Mouse (Mus musculus) gastrocnemius, postnatal 4 days (tissue): ENCODE measurements around the gene Slc25a17. TPM values are rescaled to one million over a fixed set of nuclear protein-coding genes. Genes with fewer than 3 reads are reported as not detected.

ENCODE experiments used
- DNase-seq, 2 experiments: peaks; one replicate each; pipeline ENCODE4 v3.0.0; 2021 to 2022; ENCODE audit warnings: low spot score in 2 of 2, mixed read lengths in 2 of 2
- long read RNA-seq, 2 experiments: library from polyadenylated mRNA; stranded (forward); transcript quantifications; one replicate each; pipeline ENCODE4 v2.0.0; 2021
- total RNA-seq, 2 experiments: library from RNA; stranded (reverse); gene quantifications; 2 replicates each; pipeline ENCODE4 v1.2.3; 2021

The Slc25a17 gene
- total RNA-seq, result 10 to 100 TPM; 30.8 to 33.4 TPM
- long read RNA-seq, experiment 1, transcript Slc25a17-201 (9 exons, 1,724 nt), result major isoform, 38 of 43 reads
- long read RNA-seq, experiment 1, partial matches to known transcripts, result 1 of 43 reads
- long read RNA-seq, experiment 1, other reads (novel, unspliced or antisense), result 4 of 43 reads
- long read RNA-seq, experiment 2, transcript Slc25a17-201 (9 exons, 1,724 nt), result major isoform, 31 of 38 reads
- long read RNA-seq, experiment 2, partial matches to known transcripts, result 0 of 38 reads
- long read RNA-seq, experiment 2, other reads (novel, unspliced or antisense), result 7 of 38 reads

DNA sequence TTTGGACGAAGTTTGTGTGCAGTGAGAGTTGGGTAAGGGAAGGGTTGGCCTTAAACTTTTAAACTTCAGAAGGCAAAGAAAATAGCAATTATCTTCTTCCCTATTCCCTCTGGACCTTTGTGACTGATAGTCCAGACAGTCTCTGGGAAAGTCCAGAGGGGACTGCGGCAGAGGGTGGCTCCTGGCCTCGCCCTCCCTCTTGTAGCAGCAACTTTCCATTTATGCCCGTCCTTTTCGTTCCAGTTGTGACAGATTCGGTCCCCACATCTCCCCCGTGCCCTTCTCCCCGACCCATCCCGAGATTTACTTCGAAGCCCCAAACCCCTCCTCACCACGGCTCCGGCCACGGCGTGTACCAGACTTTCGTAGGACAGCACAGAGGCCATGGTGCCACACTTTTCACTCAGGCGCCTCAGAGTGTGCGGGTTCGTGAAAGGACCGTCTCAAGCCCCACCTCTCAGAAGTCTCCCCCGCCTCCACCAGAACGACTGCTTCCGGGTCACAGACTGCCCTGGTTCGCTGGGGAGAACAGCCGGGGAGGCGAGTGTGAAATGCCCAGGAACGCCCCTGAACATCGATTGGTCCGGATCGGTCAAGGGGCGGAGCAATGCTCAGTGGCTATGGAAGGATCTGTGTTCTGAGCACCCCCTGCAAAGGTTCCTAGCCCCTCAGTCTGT lies at the start of gene Slc25a17:
Gene Slc25a17 (minus strand): TSS at position 468 of the 677 bp plus-strand sequence.
- peak; percentile 90 to 97 for DNase-seq

DNA sequence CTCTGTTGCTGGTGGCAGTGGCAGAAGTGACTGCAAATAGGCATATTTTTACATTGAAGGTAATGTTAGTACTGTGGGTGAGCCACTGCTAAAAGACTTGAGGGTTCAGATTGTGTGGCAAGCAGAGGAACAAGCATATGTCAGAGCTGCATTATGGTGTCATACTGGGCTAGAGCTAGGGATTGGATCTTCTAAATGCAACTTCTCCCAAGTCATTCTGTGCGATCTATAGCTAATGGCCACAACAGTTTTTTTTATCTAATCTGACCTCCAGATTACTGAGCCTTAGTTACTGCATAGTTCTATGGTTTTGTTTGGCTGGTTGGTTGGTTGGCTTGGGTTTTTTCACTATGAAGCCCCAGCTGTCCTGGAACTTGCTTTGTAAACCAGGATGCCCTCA lies 47.6 kb upstream of the Slc25a17 start, which contains the start of gene Dnajb7:
Gene Dnajb7 (minus strand): TSS at position 101 of the 400 bp plus-strand sequence.
- no peak for DNase-seq

DNA sequence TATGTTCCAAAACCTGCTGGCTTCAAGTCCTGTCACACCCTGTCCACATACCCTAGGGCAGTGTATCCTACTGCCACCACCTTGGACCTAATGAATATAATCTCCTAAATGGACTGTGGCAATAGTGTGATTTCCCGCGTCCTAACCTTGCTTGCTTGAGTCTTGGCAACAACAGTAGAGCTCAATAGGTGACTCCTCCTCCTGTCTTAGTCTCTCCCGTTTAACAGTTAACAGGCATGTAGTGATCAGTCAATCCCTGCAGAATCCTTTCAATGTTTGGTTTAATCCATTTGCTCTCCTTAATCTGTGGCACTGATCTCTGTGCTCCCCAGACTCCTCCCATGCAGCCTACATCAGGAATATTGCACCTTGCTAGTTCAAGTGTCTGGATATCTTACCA lies 44.4 kb upstream of the Slc25a17 start:
- DNase-seq, result no peak

DNA sequence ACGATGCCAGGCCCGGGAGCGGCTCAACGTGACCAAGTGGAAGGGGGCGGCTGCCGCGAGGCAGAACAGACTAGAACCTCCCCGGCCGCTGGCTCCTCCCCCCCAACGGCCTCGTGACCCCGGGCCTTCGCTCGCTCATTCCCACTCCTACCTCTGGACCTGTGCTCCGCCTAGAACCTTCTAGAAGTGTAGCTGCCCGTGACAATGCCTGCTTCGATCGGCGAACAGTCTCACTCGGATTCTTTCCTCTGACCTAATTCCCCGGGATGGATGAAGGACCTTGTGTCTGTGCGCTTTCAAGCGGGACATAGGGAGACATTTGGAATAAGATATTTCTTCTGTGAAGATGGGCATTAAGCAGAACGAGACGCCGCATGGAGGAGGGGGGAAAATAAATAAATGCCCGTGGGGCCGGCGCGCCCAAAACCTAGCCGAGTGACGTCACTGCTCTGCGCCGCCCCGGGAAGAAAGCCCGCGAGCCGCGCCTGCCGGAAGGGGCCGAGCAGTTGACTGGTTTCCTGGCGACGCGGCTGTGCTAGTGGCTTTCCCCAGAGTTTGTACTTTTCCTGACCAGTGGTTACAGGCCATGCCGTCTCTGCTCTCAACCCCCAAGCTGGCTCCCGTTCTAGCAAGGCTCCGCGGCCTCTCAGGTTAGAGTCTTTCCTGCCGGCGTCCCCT lies 39.2 kb upstream of the Slc25a17 start, which contains the start of the genes St13 and Xpnpep3:
Gene St13 (minus strand): TSS at position 440 of the 678 bp plus-strand sequence.
Gene Xpnpep3 (plus strand): TSS at position 501 of the 678 bp plus-strand sequence.
- DNase-seq, result peak; percentile 95 to 98

DNA sequence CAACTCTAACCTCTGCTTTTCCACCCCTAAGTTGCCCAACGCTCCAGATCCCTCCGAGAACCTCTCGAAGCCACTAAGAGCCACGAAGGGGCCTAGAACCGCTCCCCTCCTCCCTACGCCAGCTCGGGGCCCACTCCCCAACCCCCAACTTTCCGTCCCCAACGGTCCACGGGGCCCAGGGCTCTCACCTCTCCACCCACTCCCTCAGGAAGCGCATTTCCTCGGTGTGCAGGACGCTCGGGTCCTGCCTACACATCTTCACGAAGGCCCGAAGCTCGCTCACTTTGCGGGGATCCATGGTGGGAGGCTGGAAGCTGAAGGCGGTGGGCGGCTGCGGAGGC lies 38.7 kb upstream of the Slc25a17 start:
- no peak for DNase-seq

DNA sequence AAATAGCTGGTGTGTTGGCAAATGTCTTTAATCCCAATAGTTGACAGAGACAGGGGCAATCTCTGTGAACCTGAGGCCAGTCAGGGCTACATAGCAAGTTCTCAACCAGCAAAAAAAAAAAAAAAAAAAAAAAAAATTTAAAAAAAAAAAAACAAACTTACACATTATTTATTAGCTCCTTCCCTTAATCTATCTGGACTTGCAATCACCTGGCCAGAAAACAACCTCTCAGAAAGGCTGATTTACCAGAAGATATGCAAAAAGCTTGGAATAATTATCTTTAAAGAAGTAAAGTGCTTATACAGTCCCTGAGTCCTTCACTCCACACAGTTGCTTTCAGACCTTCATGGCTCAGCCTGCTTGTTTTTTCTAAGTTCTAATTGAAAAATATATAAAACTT lies 37.6 kb upstream of the Slc25a17 start:
- DNase-seq, result no peak

DNA sequence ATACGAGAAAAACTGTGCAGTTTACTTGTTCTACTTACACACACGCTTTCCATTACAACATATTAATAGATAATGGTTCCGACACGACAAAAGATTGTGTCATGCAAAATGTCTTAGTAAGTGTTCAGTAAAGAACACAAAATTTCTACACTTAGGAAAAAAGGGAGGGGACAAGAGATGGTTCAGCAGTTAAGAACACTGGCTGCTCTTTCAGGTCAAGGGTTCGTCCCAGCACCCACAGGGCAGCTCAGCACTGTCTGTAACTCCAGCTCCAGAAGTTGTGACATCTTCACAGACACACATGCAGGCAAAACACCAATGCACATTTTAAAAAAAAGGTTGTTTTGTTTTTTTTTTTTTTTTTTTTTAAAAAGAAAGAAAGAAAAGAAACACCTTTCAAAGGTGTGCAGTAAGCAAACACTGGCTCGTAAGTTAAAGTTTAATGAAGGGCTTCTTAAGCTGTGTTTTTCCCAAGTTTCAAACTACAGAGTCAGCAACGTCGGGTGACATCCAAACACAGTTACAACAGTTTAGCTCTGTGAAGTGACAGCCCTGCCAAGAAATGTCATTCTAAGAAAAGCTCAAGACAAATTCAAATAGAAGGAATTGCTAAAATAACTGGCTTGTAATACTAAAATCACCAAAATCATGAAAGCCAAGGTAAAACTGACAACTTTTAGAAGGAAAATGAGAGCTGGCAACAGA lies 33.8 kb upstream of the Slc25a17 start:
- DNase-seq, result no peak

DNA sequence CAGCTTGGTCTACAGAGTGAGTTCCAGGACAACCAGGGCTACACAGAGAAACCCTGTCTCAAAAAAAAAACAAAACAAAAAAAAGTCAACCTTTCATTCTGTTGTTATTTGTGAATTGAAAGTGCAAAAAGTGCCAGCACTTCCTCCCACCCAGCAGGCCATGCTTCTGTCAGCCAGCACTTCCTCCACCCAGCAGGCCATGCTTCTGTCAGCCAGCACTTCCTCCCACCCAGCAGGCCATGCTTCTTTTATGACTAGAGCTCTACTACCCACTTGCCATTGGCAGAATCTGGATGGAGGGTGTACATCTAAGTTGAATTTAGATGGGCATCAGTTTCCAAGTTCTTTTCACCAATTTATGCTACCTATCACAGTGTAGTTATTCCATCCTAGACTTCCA lies 32.4 kb upstream of the Slc25a17 start:
- DNase-seq, result no peak

DNA sequence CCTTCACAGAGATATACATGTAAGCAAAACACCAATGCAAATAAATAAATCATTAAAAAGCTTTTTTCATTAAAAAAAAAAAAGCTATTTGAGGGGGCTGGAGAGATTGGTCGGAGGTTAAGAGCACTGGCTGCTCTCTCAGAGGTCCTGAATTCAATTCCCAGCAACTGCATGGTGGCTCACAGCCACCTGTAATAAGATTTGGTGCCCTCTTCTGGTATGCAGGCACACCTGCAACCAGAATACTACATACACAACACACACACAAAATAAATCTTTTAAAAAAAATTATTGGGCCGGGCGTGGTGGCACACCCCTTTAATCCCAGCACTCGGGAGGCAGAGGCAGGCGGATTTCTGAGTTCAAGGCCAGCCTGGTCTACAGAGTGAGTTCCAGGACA lies 25.7 kb upstream of the Slc25a17 start:
- no peak for DNase-seq

DNA sequence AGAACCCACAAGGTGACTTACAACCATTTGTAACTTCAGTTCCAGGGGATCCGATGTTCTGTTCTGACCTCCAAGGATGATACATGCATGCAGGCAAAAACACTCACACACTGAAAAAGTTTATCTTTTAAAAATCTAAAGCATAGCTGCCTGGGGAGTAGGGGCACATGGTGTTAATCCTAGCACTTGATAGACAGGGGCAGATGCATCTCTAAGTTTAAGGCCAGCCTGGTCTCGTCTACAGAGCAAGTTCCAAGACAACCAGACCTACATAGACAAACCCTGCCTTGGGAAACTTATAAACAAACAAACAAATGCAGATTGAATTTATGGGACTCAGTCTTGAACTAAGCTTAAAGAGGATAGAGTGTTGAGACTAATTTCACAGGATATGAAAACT lies 18.2 kb upstream of the Slc25a17 start:
- no peak for DNase-seq

DNA sequence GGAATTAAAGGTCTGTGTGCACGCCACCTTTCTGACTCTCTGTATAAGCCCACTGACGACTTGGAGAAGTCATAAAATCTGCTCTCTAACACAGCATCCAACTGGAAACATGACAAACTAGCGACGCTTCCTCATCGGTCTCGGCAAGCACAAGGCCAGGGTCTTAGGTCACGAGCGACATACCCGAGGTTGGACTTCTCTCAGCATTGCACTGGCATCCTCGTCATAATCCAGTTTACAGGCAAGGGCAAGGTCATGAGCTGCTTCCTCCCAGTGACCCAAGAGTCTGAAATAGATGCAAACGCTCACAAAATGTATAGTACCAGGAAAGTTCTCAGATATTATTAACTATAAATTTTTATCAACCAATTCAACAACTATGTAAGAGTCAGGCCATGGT lies 14.0 kb upstream of the Slc25a17 start:
- DNase-seq, result no peak

DNA sequence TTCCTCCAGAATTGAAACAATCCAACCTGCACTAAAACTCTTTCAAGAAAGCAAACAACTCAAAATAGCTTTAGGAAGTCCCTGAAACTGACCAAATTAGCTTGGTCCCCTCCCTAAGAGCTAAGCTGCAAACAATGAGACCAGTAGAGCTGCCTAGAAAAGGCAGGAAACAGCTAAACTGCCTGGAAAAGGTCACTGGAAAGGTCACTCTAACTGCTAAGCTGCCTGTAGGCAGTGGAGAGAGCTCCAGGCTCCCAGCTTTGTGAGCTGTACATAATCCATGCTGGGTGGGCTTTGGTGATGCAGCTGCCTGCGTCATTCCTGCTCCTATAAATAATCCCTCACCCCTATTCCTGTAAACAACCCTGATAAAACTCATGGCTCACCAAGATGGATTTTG lies 9.7 kb upstream of the Slc25a17 start:
- no peak for DNase-seq

DNA sequence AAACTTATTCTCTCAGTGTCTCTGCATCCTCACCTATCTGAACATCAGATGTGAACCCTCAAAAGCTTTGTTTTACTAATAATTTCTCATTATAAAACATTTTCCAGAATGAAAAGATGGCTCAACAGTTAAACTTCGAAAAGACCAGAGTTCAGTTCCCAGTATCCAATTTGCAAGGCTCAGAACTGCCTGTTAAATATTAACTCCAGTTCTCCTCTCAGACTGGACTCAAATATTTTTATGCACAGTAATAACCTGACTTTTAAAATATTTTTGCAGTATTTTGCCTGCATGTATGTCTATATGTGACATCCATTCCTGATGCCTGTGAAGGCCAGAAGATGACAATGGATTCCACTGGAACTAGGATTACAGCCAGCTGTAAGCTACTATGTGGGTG lies 8.0 kb upstream of the Slc25a17 start:
- no peak for DNase-seq

DNA sequence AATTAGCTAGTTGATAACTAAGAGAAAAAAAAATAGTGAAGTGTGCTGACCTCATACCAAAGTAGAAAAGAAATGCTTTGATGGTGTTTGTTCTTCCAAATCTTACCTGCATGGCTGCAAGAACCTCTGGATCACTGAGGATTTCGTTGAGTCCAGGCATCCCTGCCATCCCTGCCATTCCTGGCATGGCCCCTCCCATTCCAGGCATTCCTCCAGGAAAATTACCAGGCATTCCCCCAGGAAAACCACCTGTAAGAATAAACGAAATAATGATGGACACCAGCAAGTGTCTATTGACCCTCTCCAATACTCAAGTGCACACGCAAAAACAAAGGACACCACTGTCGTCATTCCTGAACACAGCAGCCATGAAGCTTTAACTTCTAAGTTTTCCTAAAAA lies 5.6 kb upstream of the Slc25a17 start:
- no peak for DNase-seq

DNA sequence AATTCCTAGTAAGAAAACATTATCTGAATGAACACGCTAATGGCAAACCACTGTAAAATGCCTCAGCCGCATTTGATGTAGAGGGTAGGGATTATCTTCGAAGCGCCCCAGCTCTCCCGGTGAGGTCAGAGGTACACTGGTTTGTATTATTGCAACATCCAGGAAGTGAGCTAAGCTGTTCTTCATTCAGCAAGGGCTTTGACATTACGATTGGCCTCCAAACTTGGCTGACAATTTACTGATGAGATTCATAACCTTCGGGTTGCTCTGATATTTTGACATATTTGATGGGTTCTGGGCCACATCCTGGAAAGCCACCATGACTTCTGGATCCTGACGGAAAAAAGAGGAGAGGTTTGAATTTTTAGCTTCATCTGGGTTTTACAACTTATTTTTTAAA lies 4.6 kb upstream of the Slc25a17 start:
- no peak for DNase-seq

DNA sequence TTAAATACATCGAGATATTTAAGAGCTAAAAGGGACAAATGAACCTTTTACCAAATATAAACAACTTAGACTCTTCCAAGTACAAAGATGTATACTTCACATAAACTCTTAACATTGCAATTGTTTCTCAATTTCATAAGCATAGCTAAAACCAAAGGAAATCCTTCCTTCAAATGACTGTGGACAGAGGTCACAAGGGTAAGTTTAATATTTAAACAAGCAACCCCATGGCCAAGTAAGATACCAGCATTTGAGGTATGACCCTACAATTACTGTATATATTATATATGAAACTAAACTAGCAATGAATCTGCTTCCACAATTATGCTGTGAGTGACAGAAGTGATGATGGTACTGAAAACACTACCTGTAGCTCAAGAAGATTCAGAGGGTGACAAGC lies 3.7 kb upstream of the Slc25a17 start:
- DNase-seq, result no peak

DNA sequence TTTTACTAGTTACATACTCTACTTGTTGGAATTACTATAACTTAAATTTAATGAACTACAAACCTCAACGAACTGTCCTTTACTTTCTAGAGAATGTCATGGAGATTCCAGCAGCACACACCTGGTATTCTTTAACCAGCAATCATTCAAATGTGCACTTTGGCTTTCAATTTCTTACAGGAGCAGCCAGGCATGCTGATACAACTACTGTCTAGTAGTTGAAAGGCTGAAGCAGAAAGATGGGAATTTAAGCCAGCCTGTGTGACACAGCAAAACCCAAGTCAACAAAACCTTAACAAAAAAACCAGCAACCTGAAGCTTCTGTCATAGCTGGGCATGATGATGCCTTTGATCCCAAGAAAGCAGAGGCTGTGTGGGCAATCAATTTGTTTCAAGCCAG lies 1.9 kb upstream of the Slc25a17 start:
- no peak for DNase-seq

DNA sequence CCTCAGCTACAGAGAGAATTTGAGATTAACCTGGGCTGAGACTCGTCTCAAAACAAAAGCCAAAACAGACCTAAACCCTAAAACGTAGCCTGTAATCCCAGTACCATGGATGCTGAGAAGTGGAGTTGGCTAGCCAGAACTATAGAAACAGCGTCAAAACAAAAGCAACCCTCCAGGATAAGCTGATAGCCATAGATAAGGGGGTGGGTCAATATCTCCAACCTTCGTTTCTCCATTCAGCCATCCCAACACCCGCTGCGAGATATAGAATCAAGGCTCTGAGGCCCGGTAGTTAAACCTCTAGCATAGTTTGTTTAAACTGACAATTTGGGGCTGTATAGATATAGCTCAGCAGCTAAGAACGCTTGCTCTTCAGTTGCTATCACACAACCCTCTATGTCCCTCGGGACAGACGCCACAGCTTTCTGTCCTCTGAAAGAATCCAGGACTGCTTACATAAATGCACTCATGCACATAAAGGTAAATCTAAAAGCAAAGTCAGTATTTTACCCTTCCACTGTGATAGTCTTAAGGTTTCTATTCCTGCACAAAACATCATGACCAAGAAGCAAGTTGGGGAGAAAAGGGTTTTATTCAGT lies 904 bp upstream of the Slc25a17 start:
- no peak for DNase-seq

DNA sequence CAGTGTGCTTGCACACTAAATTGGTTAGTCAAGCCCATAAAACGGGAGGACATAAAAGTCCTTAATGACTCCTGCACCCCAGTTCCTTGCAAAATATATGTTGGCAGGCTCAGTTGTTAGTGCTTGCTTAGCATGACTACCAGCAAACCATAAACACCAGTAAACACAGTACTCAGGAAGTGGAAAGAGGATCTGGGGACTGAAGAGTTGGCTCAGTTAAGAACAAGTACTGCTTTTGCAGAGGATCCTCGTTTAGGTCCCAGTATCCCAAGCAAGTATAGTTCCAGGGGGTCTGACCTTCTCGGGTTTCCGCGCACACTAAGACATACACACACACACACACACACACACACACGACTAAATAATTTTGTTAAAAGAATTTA lies 401 bp upstream of the Slc25a17 start:
- no peak for DNase-seq

DNA sequence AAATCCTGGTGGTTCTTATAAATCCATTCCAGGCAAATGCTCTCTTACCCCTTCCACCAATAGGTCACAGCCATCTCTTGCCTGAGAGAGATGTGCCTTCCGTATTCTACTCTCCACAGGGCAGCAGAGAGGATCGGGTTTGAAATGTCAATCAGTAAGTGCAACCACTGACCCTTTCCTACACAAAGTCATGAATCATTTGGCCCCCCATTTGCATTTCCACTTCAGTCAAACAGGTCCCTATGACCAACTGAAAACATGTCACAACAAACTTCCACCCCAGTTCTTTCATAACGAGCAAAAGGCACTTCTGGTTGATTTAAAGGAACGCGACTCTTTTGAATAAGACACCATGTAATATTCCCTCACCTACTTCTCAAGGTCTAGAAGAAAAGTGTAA lies 1.2 kb downstream of the Slc25a17 start:
- DNase-seq, result no peak

DNA sequence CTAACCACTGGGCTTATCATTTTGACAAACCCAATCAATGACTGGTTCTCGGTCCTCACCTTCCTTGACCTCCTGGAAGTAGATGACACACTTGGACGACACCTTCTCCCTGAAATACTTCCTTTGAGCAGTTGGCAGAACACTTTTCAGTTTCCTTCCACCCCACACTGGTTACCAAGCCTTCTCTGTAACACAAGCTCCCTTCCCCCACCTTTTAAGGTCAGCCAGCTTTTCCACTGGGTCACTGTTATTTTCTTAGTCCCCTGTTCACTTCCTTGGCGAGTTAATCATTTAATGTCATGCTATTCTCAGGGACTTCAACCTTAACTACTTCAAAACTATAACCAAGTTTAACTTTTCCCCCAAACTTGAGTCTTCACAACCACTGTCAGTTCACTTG lies 1.7 kb downstream of the Slc25a17 start:
- no peak for DNase-seq
